Mouse (Mus musculus) adrenal gland, adult (tissue): ENCODE data around the gene Rtn4rl1.
"Not testable (repeated sequence)": the region's sequence is repeated elsewhere in the genome, so short reads cannot be mapped to it uniquely, and the experiment has no call there.

Experiments
- DNase-seq, 2 experiments: peaks; one replicate each; pipeline ENCODE4 v3.0.0; 2022 to 2023; ENCODE audit warnings: low spot score in 1 of 2; ENCODE audit not compliant: inconsistent age in 2 of 2

The Rtn4rl1 gene

GRCm38 (mm10) chr11:75165441-75166192 is 28.0 kb upstream of the Rtn4rl1 start:
- DNase-seq: peak; percentile 80 to 93

GRCm38 (mm10) chr11:75166193-75166842 is 27.3 kb upstream of the Rtn4rl1 start:
- DNase-seq: peak in 1 of 2 experiments; percentile 67

GRCm38 (mm10) chr11:75166861-75167642 is 26.5 kb upstream of the Rtn4rl1 start:
- DNase-seq: peak in 1 of 2 experiments; percentile 67

GRCm38 (mm10) chr11:75167643-75168589 is 25.7 kb upstream of the Rtn4rl1 start:
- DNase-seq: peak; percentile 40 to 63

- DNase-seq: peak; percentile 87 to 95
Observed at GRCm38 (mm10) chr11:75168590-75169361, 24.8 kb upstream of the Rtn4rl1 start.

GRCm38 (mm10) chr11:75169405-75170080 is 24.0 kb upstream of the Rtn4rl1 start, which contains the start of gene Hic1:
TSS of gene Hic1 (minus strand) at chr11:75169519.
- DNase-seq: peak; percentile 50 to 76

- DNase-seq: peak; percentile 93 to 98
Observed at GRCm38 (mm10) chr11:75170136-75170751, 23.3 kb upstream of the Rtn4rl1 start.

- peak; percentile 45 to 59 for DNase-seq
Observed at GRCm38 (mm10) chr11:75171186-75171865, 22.3 kb upstream of the Rtn4rl1 start.

- DNase-seq: peak; percentile 55 to 64
Observed at GRCm38 (mm10) chr11:75172151-75173094, 21.2 kb upstream of the Rtn4rl1 start.

- peak; percentile 90 to 97 for DNase-seq
Observed at GRCm38 (mm10) chr11:75173095-75173798, 20.3 kb upstream of the Rtn4rl1 start.

- no peak for DNase-seq
Observed at GRCm38 (mm10) chr11:75173799-75174165, 19.8 kb upstream of the Rtn4rl1 start.

GRCm38 (mm10) chr11:75174574-75174973 is 19.0 kb upstream of the Rtn4rl1 start:
- not testable (repeated sequence) for DNase-seq

- no peak for DNase-seq
Observed at GRCm38 (mm10) chr11:75178011-75178410, 15.6 kb upstream of the Rtn4rl1 start.

GRCm38 (mm10) chr11:75178672-75179208 is 14.8 kb upstream of the Rtn4rl1 start, which contains the start of gene Ovca2:
TSS of gene Ovca2 (minus strand) at chr11:75178835.
- DNase-seq: peak; percentile 92 to 98

GRCm38 (mm10) chr11:75183917-75184570 is 9.5 kb upstream of the Rtn4rl1 start:
- peak in 1 of 2 experiments; percentile 15 for DNase-seq
